Mouse (Mus musculus) bone marrow macrophage, adult 2 months (primary cell): ENCODE results near the gene Pxk.

Experiments used
- CTCF ChIP-seq: IDR thresholded peaks from 2 replicates; pipeline ENCODE4 v1.5.1; 2012; ENCODE audit warnings: low read depth, mild to moderate bottlenecking, low read length, moderate library complexity
- POLR2A ChIP-seq: IDR thresholded peaks from 2 replicates; pipeline ENCODE4 v1.6.1; 2012; ENCODE audit warnings: mild to moderate bottlenecking, low read depth, low read length, borderline replicate concordance

DNA sequence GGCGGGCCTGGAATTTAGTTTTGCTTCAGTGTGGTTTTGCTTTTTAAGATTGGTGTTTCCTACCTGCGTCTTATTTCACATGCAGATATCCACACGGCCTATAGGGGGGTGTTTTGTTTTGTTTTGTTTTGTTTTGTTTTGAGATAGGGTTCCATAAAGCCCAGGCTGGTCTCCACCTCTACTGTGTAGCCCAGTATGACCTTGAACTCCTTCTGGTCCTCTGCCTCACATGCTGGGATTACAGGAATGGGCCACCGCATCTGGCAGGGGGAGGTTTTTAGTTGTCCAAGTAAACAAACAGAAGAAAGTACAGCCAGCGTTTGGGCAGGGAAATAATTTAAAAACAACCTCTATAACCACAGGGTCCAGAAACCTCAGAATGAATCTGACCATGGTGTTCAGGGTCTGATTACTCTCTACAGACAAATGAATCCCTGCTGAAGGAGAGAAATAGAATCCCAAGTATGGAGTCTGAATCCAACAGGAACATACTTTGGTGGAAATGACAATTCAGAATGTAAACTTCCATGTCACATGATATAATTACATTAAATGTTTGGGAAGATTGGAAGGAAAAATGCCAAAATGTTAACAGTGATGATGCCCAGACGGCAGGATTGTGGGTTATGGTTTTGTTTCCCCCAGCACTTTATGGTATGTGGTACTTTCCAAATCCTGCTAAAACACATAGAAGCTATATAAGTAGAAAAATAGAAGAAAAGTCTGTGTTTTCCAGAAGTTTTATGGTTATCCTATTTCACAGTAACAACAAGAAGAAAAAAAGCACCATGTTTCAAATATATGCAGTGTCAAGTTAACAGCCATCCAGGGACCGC is 26.3 kb downstream of the Pxk start:
- no peak for TF ChIP-seq CTCF
- no peak for TF ChIP-seq POLR2A
